Mouse (Mus musculus) gastrocnemius, postnatal 25 days (tissue): ENCODE results near the gene Faf1. TPM values are rescaled to one million over a fixed set of nuclear protein-coding genes. Genes with fewer than 3 reads are reported as not detected.

Experiments used
- DNase-seq: peaks from one replicate; pipeline ENCODE4 v3.0.0; 2022
- total RNA-seq, 2 experiments: library from RNA; stranded (reverse); gene quantifications; 1 replicate in 1 of 2; 2 replicates in 1 of 2; pipeline ENCODE4 v1.2.3; 2021

Gene Faf1
- total RNA-seq, 2 experiments from 2014 or later, result 31.2 to 31.4 TPM

DNA sequence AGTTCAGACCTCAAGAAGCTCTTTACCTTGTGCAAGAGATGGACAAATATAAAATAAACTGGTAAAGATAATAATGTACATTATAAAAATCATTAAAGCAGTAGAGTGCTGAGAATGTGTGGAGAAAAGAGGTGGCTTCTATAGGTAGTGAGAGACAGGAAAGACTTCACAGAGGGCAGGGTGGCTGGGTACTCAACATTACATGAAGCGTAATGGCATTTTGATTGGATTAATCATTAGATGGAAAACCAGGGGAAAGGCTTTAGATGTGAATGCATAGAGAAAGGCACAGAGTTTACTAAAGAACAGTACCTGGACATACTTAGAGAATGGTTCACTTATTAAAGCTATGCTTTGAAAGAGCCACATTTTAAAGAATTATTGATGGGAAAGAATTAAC lies 252.7 kb downstream of the Faf1 start:
- no peak for DNase-seq

DNA sequence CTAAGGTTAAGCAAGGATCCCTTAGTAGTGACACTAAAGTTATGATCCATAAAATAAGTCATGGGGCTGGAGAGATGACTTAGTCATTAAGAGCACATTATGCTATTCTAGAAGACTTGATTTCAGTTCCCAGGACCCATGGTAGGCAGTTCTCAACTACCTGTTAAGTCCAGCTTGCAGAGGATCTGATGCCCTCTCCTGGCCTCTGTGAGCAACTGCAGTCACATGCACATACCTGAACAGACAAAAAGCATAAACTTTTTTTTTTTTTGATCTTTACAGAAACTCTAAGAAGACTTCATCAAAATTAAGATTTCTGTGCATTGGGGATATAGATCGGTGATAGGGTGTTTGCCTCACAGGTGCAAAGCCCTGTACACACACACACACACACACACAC lies 254.1 kb downstream of the Faf1 start:
- no peak for DNase-seq

DNA sequence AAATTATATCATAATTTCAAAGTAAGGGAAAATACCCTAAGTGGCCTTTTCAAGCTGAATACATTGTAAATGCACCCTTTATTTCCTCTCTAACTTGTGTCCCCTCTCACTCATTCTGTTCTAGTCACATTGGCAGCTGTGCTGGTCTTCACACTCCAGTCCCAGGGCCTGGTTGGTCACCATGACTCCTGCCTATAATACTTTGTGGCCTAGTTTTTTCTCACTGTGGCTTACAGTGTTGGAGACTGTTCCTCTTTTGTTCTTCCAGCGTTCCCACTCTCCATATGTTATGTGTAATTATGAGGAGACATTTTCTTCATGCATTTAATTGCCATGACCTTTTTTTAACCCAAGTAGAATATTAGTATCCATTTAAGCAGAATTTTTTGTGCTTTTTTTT lies 254.5 kb downstream of the Faf1 start:
- DNase-seq, result no peak

DNA sequence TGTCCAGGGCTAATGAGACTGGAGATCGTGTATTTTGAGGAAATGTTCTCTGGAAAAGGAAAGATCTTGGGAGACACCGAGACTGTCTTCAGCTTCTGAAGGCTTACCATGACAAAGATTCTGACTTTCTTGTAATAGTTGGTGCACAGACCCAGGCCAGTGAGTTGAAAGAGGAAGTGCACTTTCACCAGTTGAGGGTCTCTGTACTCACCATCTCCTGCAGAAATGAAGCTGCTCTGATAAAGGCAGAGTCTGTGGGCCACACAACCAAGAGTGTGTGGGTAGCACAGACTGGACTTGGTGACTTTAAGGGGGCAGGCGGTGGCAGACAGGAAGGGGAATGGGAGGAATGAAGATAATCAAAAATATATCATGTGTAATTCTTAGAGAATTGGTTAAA lies 260.2 kb downstream of the Faf1 start:
- DNase-seq, result no peak

DNA sequence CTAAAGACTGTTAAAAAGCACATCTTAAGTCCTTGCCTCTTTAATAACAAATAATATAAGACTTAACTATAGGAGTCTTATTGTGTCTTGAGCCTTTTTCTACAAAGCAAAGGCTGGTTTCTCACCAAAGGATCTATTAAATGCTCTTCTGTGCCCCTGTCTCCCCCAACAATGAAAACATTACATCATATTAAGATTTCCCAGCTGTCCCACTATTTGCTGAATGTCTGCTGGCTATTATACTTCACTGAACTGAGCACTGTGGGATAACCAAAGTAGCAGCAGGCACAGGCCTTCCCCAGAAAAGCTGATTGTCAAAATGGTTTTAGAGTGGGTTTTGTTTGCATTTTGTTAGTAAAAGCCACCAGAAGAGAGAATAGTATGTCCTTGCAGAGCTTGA lies 262.9 kb downstream of the Faf1 start:
- DNase-seq, result no peak

DNA sequence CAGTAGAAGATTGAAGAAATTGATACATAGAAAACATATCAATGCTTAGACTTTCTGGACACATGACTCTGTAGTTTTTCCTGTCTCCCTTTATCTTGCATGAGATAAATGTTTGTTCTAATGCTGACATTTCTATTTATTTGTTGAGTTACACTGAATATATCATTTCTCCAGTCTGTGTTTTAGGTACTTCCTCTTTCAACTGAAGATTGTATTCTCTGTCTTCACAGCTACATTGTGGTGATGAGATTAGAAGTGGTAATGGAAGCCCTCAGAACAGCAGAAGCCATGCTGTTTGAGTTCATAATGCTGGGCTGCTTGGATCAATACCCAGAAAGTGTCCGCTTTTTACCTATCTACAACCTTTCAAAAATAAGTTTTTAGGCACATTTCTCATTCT lies 269.2 kb downstream of the Faf1 start:
- no peak for DNase-seq

DNA sequence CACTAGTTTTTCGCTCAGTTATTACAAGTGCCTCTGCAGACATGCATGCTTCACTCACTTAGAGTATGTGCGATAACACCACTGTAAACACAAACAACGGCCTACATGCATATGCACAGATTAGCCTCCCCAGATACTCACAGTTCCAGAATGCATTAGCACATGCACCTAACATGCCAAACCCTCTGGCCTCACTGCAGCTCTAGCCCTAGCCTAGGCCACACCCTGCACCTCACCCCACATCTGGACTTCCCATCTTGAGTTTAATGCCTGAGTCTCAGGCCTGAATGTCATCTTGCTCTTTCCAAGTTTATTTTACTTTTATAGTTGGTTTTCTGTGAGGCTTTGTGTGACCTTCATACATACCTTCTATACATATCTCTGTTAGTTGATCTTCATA lies 272.9 kb downstream of the Faf1 start:
- DNase-seq, result no peak

DNA sequence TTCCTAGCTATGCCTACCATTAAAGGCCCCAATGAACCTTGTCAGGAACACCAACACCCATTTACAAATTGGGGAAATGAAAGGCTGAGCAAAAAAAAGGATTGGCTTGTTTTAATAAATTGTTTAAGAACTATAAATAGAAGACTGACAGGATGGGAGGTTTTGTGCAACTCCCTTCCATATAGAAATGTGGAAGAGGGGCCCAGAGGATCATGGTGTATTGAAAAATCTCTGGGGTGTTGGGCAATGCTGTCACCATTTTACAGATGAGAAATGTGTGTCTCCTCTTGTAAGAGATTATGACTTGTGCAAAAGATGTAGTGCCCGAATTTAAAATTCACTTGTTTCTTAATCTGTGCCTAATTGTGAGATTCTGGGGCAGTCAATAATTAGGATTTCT lies 277.1 kb downstream of the Faf1 start:
- DNase-seq, result no peak

DNA sequence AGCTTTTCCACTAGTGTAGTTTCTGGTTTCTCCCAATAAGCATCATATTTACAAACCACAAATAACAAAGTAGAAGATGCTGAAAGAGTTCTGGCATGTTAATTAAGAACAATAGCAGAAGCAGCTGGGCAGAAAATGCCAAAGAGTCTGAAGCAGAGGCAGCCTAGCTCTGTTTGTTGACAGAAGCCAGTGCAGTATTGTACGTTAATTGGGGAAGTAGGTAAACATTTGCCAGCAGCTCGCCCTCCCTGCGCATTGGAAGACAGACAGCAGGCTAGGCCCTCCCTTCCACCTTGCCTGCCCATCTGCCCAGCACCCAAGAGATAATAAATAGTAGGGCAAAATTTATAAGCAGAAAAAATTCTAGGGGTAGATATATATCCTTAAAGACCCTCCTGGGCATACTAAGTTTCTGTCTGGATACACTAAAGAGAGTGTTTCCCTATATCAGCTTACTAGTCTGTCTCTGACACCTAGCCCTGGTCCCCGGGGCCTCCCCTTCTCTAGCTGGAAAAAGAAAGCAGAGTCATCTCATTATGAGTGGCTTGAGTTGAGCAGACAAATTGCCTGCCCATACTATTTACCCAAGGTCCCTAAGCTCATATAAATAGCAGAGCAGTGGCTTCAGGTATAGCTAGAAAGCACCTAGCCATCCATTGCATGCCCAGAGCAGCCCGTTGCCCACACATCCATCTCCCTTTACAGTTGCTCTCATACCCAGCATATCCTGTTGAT lies 284.0 kb downstream of the Faf1 start:
- DNase-seq, result no peak

DNA sequence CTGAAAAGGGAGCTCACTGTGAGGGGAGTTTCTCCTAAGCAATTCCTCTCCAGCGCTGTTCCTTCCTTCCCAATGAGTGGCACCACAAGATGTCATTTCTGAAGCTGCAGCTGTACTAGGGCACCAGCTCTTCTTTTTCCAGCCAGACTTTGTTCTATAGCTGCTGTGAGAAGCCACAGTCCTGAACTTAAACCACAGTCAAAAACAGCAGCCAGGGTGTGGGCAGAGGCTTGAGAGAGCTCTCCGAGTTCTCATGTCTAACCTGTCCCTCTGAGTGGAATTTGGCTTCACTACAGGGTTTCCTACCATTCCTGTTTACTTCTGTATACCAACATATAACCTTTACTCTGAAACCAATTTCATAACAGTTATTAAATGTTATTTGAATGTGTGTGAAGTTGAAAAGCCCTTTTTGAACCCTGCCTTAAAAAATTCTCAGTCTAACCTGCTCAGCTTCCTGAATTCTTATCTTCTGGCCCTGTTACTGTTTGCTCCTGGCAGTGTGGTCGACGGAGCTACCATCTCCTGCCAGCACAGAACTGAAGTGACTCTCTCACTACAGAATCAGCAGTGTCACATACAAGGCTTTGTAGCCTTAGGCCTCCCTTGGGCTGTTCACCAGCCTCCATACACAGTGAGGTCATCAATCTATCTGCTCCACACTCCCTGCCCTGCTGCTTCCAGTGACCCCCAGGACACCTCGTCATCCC lies 287.3 kb downstream of the Faf1 start:
- no peak for DNase-seq

DNA sequence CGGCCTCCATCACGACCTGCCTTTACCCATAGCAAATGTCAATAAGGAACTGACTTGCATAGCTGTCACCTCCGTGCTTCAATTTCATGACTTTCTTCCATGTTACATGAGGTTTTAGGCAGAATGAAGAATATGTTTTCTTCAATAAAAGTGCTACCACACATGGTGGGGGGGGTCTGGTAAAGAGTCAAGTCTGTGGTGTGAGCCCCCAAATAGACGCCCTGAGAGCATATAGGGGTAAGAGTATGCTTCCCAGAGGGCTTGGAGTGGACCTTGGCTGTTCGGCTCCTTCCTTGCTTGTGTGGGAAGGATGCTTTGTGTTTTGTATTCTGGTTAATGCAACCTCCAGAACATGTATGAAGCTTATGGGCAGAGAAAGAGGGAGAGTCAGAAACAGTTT lies 293.2 kb downstream of the Faf1 start:
- DNase-seq, result no peak

DNA sequence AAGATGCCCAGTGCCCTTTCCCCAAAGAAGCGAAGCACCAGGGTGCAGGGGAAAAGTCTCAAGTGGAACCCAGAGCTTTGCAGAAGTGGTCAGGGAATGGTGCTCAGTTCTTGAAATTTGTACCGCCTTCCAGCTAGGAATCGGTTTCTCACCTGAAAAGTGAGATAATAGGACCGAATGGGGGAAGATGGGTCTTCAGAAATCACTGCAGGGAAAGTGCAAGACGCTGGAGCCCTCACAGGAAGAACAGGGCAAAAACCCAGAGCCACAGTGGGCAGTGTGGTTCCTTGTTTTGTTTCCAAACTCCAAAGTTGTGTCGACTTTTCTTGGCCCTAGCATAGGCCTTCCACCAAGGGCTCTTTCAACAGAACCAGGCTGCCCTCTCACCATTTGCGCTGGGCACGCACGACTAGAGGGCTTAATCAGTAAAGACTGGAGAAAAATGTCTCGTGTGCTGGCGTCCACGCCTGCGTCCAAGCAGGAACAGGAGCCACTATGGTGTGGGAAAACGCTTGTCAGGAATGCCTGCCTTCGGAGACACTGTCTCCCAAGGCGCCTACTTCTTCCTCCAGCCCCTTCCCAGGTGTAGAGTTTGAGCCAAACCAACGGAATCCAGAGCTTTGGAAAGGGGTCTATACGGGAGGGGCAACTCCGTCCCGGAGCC lies 297.7 kb downstream of the Faf1 start:
- no peak for DNase-seq

DNA sequence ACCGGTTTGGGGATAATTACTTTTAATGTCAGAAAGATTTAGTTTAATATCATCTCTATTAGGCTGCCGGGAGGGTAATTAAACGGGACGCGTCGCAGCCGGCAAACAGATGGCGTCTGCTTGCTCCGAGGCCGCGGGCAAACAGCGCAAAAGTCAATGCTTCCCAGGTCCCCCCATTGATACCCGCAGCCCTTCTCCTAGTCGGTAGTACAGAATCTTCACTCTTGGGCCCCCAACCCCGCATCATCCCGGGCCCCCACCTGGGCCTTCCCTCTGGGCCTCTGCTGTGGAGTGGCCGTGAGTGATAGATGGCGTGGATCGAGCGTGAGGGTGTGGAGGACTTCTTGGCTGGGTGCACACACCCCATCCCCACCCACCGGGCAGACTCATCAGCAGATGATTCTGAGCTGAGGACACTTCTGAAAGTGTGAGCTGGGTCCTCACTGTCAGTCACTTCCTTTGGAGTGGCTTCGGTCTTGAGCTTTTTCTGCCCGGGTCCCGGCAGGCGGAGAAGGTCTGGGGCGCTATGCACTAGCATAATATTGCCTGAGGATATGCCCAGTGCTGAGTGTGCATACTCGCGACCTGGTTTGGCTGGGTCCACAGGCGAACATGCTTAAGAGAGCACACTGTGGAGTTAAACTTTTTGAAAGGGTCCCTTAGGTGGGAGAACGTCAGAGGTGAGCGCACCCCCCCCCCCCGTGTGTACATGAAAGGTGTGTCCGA lies 298.4 kb downstream of the Faf1 start:
- DNase-seq, result no peak

DNA sequence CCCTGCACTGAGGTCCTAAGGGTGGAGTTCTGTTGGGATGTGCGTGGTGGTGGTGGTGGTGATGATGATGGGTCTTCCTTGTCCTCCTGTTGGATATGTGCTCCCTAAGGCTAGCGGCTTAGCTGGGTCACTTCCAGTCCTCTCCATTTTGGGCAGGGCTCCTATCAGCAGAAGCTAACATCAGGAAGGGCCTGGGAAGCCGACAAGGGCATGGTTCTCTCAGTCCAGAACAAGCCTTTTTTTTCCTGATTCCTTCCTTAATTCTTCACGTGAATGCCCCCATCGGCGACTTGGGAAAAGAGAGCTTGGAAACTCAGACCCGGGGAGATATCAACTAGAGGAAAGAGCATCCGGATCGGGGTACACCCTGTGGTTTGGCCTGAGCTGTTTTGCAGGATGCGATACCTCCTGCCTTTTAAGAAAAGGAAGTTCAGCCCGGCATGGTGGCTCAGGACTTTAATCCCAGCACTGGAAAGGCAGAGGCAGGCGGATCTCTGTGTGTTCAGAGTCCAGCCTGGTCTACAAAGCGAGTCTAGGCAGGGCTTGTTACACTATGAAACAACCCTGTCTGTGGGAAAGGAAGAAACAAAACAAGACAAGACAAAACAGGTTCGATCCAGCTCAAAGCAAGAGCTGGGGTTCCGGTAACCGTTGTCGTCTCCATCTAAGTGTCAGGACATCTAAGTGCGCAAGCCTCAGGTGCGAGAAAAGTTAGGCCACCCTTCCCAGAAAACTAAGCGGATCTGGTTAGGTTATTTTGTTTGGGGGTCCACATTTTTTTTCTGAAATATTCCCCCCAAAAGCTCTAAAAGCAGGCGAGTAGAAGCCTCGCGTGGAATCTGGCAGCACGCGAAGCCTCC lies 299.2 kb downstream of the Faf1 start:
- no peak for DNase-seq

DNA sequence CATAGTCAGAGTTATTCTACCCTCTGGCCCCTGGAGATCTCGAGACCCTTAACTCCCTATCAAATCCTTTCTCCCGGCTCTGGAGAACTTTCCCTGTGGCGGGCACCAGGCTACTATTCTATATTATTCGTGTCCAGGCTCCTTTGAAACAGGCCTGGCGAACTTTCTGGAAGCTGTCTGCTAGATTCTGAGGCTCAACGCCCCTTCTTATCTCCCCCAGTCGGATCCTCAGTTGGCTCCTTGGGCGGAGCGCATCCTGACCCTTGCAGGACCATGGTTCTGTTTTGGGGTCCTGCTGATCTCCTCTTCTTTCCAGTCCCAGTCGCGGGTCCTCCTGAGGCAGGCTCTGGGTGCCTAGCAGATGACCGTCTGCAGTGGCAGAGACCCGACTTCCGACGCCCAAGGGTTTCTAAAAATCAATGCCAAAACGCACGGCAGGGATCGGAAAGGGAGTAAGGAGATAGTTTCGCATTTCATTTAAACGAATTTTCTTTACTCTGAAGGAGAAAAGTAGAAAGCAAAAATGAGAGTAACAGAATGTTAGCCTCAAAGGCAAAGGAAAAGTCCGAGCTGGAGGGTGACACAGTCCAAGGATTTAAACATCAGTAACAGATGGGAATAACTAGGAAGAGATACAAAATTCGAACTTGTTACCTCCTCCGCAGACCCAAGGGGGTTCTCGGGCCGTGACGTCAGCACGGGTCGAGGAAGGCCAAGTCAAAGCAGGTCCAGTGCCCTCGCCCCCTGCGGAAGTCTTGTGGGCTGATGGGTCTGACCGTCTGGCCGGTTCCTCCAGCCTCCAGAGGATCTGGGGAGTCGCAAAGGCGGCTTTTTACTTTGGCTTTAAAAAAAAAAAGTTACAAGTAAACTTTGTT lies 300.1 kb downstream of the Faf1 start:
- no peak for DNase-seq

DNA sequence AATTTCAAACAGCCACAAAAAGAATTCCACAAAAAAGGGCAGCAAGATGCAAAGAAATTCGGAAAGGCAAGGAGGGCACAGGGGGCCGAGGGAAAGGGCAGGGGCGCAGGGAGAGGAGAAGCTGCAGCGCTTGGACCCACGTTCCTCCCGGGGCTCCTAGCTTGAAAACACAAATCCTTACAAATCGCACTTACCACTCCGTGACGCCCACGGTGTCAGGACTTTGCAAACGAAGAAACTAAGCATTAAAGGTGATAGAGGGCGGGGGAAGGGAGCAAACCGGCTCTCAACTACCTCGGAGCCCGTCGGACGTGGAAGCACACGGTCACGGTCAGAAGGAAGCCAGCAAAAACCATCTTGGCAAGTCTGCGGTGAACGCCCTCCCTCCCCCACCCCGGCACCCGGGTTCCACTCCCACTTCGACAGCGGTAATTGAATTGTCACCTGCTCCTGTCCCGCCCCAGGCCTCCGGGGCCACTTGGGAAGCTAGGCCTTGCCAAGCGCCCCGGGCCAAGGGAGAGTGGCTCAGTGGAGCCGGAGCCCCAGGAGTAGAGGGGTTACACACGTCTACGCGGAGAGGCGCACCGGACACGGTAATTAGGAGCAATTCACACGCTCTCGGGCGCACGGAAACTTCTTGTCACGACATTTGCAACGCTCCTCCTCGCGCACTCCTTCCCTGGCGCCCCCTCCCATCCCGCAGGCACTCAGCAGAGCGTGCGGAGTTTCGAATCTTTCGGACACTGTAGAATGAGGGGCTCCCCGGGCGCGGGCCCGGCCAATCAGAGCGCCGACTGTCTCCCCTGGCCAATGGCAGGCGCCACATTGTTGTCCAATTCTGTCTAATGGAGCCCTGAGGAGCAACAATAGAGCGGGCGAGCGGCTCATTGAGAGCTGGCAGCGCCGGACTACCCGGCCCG lies 301.0 kb downstream of the Faf1 start, which contains the start of gene Dmrta2:
Dmrta2 (plus strand) TSS at position 906 of the 920 bp plus-strand sequence.
- DNase-seq, result no peak

DNA sequence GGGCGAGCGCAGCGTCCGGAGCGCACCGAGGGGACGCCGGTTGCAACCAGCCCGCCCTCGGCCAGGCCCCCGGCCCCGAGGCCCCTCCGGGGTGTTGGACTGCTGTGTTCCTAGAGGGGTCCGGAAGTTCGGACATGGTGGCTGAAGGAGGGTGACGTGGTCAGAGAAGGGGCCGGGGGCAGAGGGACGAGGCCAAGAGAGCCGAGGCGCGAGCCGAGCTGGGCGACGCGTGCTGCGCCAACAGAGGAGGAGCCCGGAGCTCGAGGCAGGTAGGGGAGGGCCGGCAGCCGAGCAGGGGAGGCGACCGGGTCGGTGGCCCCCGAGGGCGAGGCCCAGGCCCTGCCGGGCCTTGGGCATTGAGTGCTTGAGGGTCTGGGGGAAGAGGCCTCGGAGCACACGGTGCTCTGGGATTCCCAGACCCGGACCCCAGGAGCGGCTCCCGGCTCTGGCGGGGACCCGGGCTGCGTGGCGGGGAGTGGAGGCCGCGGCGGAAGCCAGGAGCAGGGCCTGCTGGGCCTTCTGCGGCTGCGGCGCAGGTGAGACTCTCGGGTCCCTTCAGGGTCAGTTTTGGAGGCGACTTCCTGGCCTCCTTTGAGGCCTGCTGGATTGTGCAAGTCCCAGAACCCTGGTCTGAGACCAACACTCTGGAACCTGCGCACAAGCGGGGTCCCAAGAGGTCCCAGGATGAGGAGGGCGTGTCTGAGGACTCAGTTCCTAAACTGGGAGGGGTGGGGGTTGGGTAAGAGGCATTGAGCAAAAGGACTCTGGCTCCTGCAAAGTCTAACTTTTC lies 301.9 kb downstream of the Faf1 start:
- DNase-seq, result no peak

DNA sequence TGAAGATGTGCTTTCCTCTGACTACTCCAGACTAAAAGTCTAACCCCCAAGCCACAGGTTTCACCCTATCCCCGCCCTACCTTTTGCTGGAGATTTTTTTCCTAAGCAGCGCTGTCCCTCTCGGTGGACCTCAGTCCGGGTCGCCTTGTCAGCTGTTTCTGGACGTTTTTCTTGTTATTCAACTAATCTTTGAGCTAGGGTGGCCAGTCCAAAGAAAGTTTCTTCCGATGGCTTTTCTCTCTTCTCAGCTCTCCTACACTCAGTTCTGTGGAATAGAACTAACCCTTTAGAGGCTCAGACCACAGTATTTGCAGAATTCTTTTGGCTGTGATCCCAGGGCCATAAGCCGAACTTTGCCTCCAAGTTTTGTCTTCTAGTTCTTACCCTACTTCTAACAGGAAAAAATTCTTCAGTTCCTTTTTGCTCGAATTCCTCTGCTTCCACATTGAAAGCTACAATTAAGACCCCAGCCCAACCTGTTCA lies 302.5 kb downstream of the Faf1 start:
- no peak for DNase-seq
